Comparison of ENCODE assay signal across 13 mouse cellular contexts in genomic region chr13:52457177-52457888, GRCm38 (mm10).
DNase-seq lines count a peak whose midpoint lies in the region; ATAC-seq and TF ChIP-seq lines count a peak whose summit lies in the region.
"Had no signal": no experiment of that assay in that cellular context is flagged by ENCODE, and none has a peak within 500 bp of the region (broad histone marks: within the 10 kb centered on the region; RNA-seq: fewer than 3 reads in every experiment).

No protein-coding gene starts in this region.

- H3K4me3 ChIP-seq in forebrain, postnatal 0 days (ENCODE audit: low read depth, low read length) = no peak overlapping the region
- H3K4me3 ChIP-seq in midbrain, postnatal 0 days (ENCODE audit: low read depth, low read length) = no peak overlapping the region
- H3K4me3 ChIP-seq in heart, adult 2 months = no peak overlapping the region
- H3K4me3 ChIP-seq: heart, embryonic 15.5 days; liver, embryonic 12.5 days; megakaryocyte, embryonic 14.5 days had no signal

- H3K9ac ChIP-seq in forebrain, postnatal 0 days = 0 out of 2 replicates have a peak overlapping the region, but pooled peaks have one; percentile 10
- 0 out of 2 replicates have a peak overlapping the region, but pooled peaks have one; percentile 1 for H3K9ac ChIP-seq in midbrain, postnatal 0 days (replicated peaks; ENCODE audit: low read length, poor library complexity, severe bottlenecking)
- no peak overlapping the region for H3K9ac ChIP-seq in heart, adult 2 months (ENCODE audit: low read depth, low read length)
- H3K9ac ChIP-seq: heart, embryonic 15.5 days; liver, embryonic 12.5 days had no signal

- no peaks in the 10 kb centered on the region for H3K27me3 ChIP-seq in forebrain, postnatal 0 days (ENCODE audit: insufficient read depth, low read length)
- no peaks in the 10 kb centered on the region for H3K27me3 ChIP-seq in midbrain, postnatal 0 days (ENCODE audit: insufficient read depth, low read length)
- no peaks in the 10 kb centered on the region for H3K27me3 ChIP-seq in heart, adult 2 months (ENCODE audit: control insufficient read depth, insufficient read depth, low read length)
- H3K27me3 ChIP-seq: heart, embryonic 15.5 days; liver, embryonic 12.5 days had no signal

- peak; percentile 39 to 67 for DNase-seq in left cerebral cortex, postnatal 14 days (ENCODE audit: low spot score in 2 of 2)
- no peak for DNase-seq in left cerebral cortex, adult 11 months (ENCODE audit: low spot score)
- DNase-seq in cerebellum, adult 9-11 months = peak; percentile 68
- peak; percentile 83 for DNase-seq in forebrain, postnatal 0 days
- peak; percentile 87 for DNase-seq in midbrain, postnatal 0 days (ENCODE audit: low spot score)
- no peak for DNase-seq in heart, adult 2 months
- DNase-seq in urinary bladder, postnatal 14 days (ENCODE audit: low spot score) = no peak
- no peak for DNase-seq in lung, postnatal 4 days
- DNase-seq: kidney, postnatal 10 days; thymus, adult 2 months had no signal

- no peaks in the 10 kb centered on the region; the same call in 1 of the 2 replicates for H3K4me1 ChIP-seq in forebrain, postnatal 0 days (ENCODE audit: insufficient read depth)
- H3K4me1 ChIP-seq in midbrain, postnatal 0 days (ENCODE audit: insufficient read depth, low read length) = no peaks in the 10 kb centered on the region
- H3K4me1 ChIP-seq in heart, adult 2 months (ENCODE audit: control insufficient read depth, insufficient read depth, low read length) = no peaks in the 10 kb centered on the region
- H3K4me1 ChIP-seq: liver, embryonic 12.5 days had no signal

- peak; percentile 84 for ATAC-seq in forebrain, postnatal 0 days
- peak; percentile 74 for ATAC-seq in midbrain, postnatal 0 days (ENCODE audit: low FRiP score)
- ATAC-seq: liver, embryonic 12.5 days had no signal

- H3K4me2 ChIP-seq in forebrain, postnatal 0 days (ENCODE audit: low read depth) = peak overlapping the region; percentile 47
- H3K4me2 ChIP-seq in midbrain, postnatal 0 days (ENCODE audit: low read depth, low read length, poor library complexity, severe bottlenecking) = peak overlapping the region; percentile 32
- H3K4me2 ChIP-seq: heart, embryonic 15.5 days; liver, embryonic 12.5 days had no signal

- H3K9me3 ChIP-seq in forebrain, postnatal 0 days (ENCODE audit: low read length) = no peaks in the 10 kb centered on the region
- H3K9me3 ChIP-seq in midbrain, postnatal 0 days (ENCODE audit: low read length) = no peaks in the 10 kb centered on the region
- H3K9me3 ChIP-seq: heart, embryonic 15.5 days; liver, embryonic 12.5 days had no signal

- peak; percentile 20; the same call in 1 of the 2 replicates for TF ChIP-seq CTCF in forebrain, postnatal 0 days (IDR thresholded peaks at IDR 0.05; ENCODE audit: low read depth)
- TF ChIP-seq CTCF in midbrain, postnatal 0 days (IDR thresholded peaks at IDR 0.05) = peak; percentile 40
- no peak for TF ChIP-seq CTCF in heart, adult 2 months (IDR thresholded peaks at IDR 0.05)

- 23% methylated on average over 15 of the region's 15 CpGs for WGBS in forebrain, postnatal 0 days
- WGBS in midbrain, postnatal 0 days = 34% methylated on average over 15 of the region's 15 CpGs
- WGBS in heart, adult 2 months = 80% methylated on average over 15 of the region's 15 CpGs

- TF ChIP-seq POLR2A in heart, adult 2 months (IDR thresholded peaks at IDR 0.05; ENCODE audit: insufficient read depth, low read depth, low read length) = no peak

- no peaks in the 10 kb centered on the region for H3K79me2 ChIP-seq in heart, adult 2 months (replicated peaks; ENCODE audit: control insufficient read depth, insufficient read depth, low read length)

- peak overlapping the region; percentile 63 for H3K27ac ChIP-seq in forebrain, postnatal 0 days (ENCODE audit: low read depth, low read length)
- H3K27ac ChIP-seq in midbrain, postnatal 0 days (ENCODE audit: low read depth, low read length) = peak overlapping the region; percentile 77
- H3K27ac ChIP-seq in heart, adult 2 months = no peak overlapping the region
- H3K27ac ChIP-seq: heart, embryonic 15.5 days; liver, embryonic 12.5 days had no signal

- TF ChIP-seq EP300 in heart, adult 2 months (IDR thresholded peaks at IDR 0.05; ENCODE audit: insufficient read depth, low read depth, low read length) = no peak

- intact Hi-C loops in left cerebral cortex, postnatal 14 days (cut with DNase I) = loop anchor here (5.0 kb wide), 1 partner anchor 45 kb away; no protein-coding TSS in a partner anchor
- intact Hi-C loops in heart, adult 2 months (cut with DNase I) = no loop called here

- no peaks in the 10 kb centered on the region for H3K36me3 ChIP-seq in forebrain, postnatal 0 days (ENCODE audit: insufficient read depth)
- H3K36me3 ChIP-seq in midbrain, postnatal 0 days (ENCODE audit: insufficient read depth, low read length) = no peaks in the 10 kb centered on the region
- H3K36me3 ChIP-seq in heart, adult 2 months (ENCODE audit: control insufficient read depth, insufficient read depth, low read length) = no peaks in the 10 kb centered on the region
- H3K36me3 ChIP-seq: heart, embryonic 15.5 days; liver, embryonic 12.5 days had no signal

Comparison
In these comparisons a context has a peak if more than half of its experiments do, and no peak if none do; other contexts are left out.
1. DNase-seq: peak in left cerebral cortex, postnatal 14 days (2 of 2), cerebellum, adult 9-11 months (single experiment), forebrain, postnatal 0 days (single experiment) and midbrain, postnatal 0 days (single experiment); none in left cerebral cortex, adult 11 months (single experiment), heart, adult 2 months (0 of 2), urinary bladder, postnatal 14 days (single experiment) and lung, postnatal 4 days (0 of 2).